Mouse (Mus musculus) bone marrow macrophage, adult 2 months (primary cell): ENCODE data around the gene Yif1b. TPM values are rescaled to one million over a fixed set of nuclear protein-coding genes. Genes with fewer than 3 reads are reported as not detected.
"Not testable (repeated sequence)": the region's sequence is repeated elsewhere in the genome, so short reads cannot be mapped to it uniquely, and the experiment has no call there.

Source experiments
- H3K27ac ChIP-seq: 2 replicates; pipeline ENCODE4 v1.5.1; 2012; ENCODE audit warnings: low read depth, low read length; ENCODE audit not compliant: insufficient read depth
- H3K4me1 ChIP-seq: 2 replicates; pipeline ENCODE4 v1.6.1; 2012; ENCODE audit warnings: low read length; ENCODE audit not compliant: control insufficient read depth, insufficient read depth
- H3K4me3 ChIP-seq: 2 replicates; pipeline ENCODE4 v1.5.1; 2012; ENCODE audit warnings: mild to moderate bottlenecking, low read length, moderate library complexity; ENCODE audit not compliant: insufficient read depth
- CTCF ChIP-seq: IDR thresholded peaks from 2 replicates; pipeline ENCODE4 v1.5.1; 2012; ENCODE audit warnings: low read depth, mild to moderate bottlenecking, low read length, moderate library complexity
- POLR2A ChIP-seq: IDR thresholded peaks from 2 replicates; pipeline ENCODE4 v1.6.1; 2012; ENCODE audit warnings: mild to moderate bottlenecking, low read depth, low read length, borderline replicate concordance
- polyA plus RNA-seq: library from polyadenylated mRNA; stranded (reverse); fragments of >200 nt; gene quantifications from 2 replicates; pipeline ENCODE4 v1.2.4, GENCODE M21; 2012; ENCODE audit not compliant: missing spikeins, insufficient read depth, insufficient read length

The Yif1b gene
- polyA plus RNA-seq = 29.7 and 33.8 TPM in 2 replicates

DNA sequence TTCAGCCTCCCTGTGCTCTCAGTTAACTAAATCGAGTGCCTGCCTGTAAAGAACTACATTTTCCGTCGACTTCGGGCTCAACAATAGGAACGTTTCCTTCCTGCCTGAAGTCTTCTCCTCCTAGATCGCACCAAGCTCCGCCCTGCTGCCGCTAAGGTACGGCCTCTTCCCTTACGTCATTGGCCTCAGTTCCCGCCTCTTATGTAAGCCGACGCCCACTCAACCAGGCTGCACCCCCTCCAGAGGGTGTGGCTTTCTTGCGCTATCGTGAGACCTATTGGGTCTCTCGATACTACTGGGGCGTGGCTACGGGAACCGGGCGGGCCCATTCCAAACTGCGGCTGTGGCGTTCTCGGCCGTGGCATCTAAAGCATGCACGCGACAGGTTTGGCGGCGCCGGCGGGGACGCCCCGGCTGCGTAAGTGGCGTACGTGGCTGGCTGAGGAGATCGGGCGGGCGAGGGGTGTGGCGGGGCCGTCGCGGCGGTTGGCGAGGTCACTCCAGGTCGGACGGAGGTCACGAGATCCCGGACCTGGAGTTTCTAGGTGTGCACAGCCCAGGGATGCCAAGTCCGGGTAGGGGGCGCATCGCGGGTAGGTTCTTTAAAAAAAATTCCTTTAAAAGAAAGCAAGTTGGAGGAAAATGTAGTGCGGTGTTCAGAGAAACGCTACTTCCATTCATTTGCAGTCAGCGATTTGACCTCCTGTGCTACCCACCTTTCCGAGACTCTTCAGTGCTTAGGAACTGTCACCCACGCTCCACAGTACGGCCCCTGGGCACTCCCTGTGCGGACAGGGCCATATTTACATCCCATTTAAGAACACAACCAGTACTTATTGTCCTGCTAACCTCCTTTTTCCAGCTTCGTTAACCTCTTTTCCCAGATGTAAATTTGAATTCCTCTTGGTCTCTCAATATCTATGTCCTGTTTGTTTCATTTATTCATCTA lies at the start of gene Yif1b:
TSS of gene Yif1b (plus strand) at position 311 of the 949 bp plus-strand sequence.
- Histone ChIP-seq H3K4me1 (peaks cover 21% of the 10 kb centered on the region), H3K27ac (peak within 1 kb of the TSS; percentile 85), H3K4me3 (peak within 1 kb of the TSS; percentile 61)
- TF ChIP-seq POLR2A (no peak), CTCF (no peak)

DNA sequence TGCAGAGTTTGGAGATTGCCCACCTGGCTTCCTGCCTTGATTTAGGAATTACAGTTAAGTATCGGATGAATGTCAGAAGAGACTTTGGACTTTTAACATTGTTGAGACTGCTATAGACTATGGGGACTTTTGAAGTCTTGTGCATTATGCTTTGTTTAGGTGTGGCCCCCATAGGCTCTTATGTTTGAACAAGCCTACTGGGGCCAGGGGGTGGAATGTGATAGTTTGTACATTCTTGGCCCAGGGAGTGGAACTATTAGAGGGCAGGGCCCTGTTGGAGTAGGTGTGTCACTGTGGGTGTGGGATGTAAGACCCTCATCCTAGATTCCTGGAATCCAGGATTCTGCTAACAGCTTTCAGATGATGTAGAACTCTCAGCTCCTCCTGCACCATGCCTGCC lies 43.9 kb upstream of the Yif1b start:
- not testable (repeated sequence) for H3K4me3 ChIP-seq, H3K27ac ChIP-seq, H3K4me1 ChIP-seq

DNA sequence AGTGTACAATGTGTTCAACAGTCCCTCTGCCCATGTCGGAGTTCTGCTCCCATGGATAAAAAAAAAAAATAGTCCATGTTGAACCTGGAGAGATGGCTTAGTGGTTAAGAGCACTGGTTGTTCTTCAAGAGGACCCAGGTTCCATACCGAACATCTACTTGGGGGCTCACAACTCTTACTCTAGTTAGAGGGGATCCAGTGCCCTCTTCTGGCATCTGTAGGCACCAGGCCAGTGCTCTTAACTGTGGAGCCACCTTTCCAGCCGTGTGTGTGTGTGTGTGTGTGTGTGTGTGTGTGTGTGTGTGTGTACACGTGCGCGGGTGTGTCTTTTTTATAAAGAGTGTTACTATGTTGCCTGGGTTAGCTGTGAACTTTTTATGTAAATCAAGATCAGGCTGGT lies 35.6 kb upstream of the Yif1b start:
- no peak overlapping the region for H3K4me3 ChIP-seq
- no peak overlapping the region for H3K27ac ChIP-seq
- TF ChIP-seq POLR2A (no peak), CTCF (no peak)
- peaks cover 4% of the 10 kb centered on the region for H3K4me1 ChIP-seq

DNA sequence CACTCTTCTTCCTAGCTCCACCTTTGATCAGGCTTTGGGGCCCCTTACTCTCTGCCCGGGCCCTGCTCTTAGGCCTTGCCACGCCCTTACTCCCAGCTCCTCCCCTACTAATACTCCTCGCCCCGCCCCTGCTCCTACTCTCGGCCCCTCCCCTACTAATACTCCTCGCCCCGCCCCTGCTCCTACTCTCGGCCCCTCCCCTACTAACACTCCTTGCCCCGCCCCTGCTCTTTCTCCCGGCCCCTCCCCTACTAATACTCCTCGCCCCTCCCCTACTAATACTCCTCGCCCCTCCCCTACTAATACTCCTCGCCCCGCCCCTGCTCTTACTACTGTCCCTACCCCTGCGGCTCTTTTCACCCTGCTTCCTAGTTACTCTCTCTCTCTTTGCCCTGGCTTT lies 27.1 kb upstream of the Yif1b start:
- not testable (repeated sequence) for H3K4me1 ChIP-seq
- Histone ChIP-seq H3K4me3 (peak overlapping the region; percentile 55), H3K27ac (peak overlapping the region; percentile 73)

DNA sequence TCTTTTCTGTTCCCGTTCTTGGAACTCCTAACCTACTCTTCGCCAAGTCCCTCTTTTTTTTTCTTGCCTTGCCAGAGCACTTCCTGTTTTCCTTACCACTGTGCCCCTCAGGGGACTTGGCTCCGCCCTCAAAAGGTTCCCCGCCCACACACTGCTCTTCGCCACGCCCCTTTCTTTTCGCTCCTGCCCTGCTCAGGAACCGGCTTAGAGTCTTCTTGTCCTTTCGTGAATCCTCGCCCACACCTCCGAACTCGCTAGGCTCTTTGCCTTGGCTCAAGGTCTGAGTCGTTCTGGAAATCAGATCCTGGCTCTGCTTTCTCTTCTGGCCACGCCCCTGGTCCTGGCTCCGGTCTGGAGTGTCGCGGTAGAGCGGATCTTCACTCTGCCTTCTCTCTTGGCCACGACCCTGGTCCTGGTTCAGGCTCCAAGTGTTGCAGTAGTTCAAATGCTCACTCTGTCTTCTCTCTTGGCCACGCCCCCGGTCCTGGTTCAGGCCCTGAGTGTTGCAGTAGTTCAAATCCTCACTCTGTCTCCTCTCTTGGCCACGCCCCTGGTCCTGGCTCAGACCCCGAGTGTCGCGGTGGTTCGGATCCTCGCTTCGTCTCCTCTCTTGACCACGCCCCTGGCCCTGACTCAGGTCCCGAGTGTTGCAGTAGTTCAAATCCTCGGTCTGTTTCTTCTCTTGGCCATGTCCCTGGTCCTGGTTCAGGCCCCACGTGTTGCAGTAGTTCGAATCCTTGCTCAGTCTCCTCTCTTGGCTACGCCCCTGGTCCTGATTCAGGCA lies 26.5 kb upstream of the Yif1b start:
- Histone ChIP-seq H3K4me3 (peak overlapping the region; percentile 48), H3K27ac (peak overlapping the region; percentile 73), H3K4me1 (peaks cover 6% of the 10 kb centered on the region; the same call in 1 of the 2 replicates)
- TF ChIP-seq CTCF (no peak), POLR2A (no peak)

DNA sequence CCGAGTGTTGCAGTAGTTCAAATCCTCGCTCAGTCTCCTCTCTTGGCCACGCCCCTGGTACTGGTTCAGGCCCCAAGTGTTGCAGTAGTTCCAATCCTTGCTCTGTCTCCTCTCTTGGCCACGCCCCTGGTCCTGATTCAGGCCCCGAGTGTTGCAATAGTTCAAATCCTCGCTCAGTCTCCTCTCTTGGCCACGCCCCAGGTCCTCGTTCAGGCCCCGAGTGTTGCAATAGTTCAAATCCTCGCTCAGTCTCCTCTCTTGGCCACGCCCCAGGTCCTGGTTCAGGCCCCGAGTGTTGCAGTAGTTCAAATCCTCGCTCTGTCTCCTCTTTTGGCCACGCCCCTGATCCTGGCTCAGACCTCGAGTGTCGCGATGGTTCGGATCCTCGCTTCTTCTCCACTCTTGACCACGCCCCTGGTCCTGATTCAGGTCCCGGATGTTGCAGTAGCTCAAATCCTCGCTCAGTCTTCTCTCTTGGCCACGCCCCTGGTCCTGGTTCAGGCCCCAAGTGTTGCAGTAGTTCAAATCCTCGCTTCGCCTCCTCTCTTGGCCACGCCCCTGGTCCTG lies 25.8 kb upstream of the Yif1b start:
- Histone ChIP-seq H3K4me3 (peak overlapping the region; percentile 48), H3K27ac (peak overlapping the region; percentile 73), H3K4me1 (peaks cover 6% of the 10 kb centered on the region; the same call in 1 of the 2 replicates)
- TF ChIP-seq CTCF (no peak), POLR2A (no peak)

DNA sequence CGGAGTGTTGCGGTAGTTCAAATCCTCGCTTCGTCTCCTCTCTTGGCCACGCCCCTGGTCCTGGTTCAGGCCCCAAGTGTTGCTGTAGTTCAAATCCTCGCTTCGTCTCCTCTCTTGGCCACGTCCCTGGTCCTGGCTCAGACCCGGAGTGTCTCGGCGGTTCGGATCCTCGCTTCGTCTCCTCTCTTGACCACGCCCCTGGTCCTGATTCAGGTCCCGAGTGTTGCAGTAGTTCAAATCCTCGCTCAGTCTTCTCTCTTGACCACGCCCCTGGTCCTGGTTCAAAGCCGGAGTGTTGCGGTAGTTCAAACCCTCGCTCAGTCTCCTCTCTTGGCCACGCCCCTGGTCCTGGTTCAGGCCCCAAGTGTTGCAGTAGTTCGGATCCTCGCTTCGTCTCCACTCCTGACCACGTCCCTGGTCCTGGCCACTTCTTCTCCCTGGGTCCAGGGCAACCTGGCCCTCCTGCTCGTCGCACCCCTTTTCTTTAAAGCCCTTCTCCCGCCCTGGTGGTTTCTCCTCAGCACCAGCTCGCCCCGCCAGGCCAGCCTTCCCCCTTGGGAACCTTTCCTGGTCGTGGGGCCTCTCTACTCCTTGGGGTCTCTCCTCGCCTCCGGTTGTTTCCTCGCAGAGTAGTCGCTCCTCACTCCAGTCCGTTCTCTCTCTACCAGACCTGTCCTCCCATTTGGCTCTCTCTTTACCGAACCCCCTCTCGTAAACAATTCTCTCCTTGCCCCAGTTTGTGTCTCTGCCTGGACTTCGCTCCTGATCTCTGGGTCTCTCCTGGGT lies 25.2 kb upstream of the Yif1b start:
- not testable (repeated sequence) for H3K4me1 ChIP-seq, H3K27ac ChIP-seq, H3K4me3 ChIP-seq

DNA sequence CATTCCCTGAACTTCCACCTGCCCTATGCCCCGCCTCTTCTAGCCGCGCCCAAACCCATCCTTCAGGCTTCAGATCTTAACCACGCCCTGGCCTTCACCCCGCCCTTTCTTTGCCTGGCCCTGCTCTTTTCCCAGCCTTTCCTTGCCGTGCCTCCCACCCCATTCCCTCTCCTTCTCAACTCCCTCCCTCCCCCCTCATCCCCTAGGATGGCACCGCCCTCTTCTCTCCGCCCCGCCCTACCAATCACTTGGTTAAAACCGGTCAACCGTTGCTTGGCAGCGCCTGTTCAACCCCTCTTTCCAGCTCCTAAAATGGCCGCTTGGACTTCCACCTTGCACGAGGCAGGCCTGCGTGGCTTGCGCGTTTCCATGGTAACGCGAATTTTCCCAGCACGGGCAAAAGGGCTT lies 24.4 kb upstream of the Yif1b start, which contains the start of gene Catsperg1:
TSS of gene Catsperg1 (minus strand) at position 361 of the 408 bp plus-strand sequence.
- Histone ChIP-seq H3K4me3 (no peak within 1 kb of the TSS), H3K4me1 (peaks cover 6% of the 10 kb centered on the region; the same call in 1 of the 2 replicates), H3K27ac (no peak within 1 kb of the TSS)
- no peak for TF ChIP-seq POLR2A
- no peak for TF ChIP-seq CTCF

DNA sequence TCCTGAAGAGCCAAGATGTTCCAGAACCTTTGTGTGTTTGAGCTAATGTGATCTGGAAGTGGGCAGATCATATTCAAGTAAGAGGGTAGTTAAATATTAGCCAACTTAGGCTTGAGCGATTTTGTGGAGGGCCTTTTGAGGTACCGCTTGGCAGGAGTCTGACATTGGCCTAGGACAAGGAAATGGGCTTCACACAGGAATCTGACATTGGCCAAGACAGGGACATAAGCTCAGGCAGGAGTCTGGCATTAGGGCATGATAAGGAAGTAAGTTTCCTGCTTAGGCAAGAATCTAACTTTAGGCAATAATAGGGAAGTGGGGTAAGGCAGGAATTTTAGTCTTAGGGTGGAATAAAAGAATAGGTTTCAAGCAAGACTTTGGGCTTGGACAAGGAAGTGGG lies 23.9 kb upstream of the Yif1b start:
- TF ChIP-seq CTCF = no peak
- no peak for TF ChIP-seq POLR2A
- Histone ChIP-seq H3K4me3 (no peak overlapping the region), H3K27ac (no peak overlapping the region), H3K4me1 (peaks cover 6% of the 10 kb centered on the region; the same call in 1 of the 2 replicates)
